Mouse (Mus musculus) yolk sac, embryonic 10.5 days (tissue): Measurements from ENCODE around the gene 1700016C15Rik.

Source experiments
- DNase-seq: peaks from one replicate; pipeline ENCODE4 v3.0.0-alpha.2; 2017; ENCODE audit warnings: low spot score

The 1700016C15Rik gene

GRCm38 (mm10) chr1:177717057-177717835, 12.4 kb upstream of the 1700016C15Rik start:
- no peak for DNase-seq

GRCm38 (mm10) chr1:177718340-177719028, 11.1 kb upstream of the 1700016C15Rik start:
- no peak for DNase-seq

GRCm38 (mm10) chr1:177719029-177719427, 10.6 kb upstream of the 1700016C15Rik start:
- DNase-seq: no peak

DNA sequence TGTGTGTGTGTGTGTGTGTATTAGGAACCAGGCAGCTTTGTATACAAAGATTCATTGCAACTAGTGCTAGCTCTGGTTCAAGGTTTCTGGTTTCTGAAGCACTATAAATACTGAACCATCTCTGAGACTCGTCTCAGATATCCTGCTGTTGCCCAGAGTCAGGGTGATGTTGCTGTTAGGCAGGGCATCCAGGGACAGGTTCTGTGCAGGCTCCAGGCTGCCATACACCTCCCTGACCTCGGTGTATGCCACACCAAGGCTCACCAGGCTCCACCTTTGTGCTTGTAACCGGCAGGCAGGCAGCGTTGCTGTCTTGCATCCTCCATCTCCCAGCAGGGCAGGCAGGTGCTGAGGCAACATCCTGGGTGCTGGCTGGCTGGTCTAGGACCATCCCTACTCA, 5.8 kb upstream of the 1700016C15Rik start:
- no peak for DNase-seq

- DNase-seq: no peak
Observed at GRCm38 (mm10) chr1:177726870-177727269, 2.7 kb upstream of the 1700016C15Rik start.

DNA sequence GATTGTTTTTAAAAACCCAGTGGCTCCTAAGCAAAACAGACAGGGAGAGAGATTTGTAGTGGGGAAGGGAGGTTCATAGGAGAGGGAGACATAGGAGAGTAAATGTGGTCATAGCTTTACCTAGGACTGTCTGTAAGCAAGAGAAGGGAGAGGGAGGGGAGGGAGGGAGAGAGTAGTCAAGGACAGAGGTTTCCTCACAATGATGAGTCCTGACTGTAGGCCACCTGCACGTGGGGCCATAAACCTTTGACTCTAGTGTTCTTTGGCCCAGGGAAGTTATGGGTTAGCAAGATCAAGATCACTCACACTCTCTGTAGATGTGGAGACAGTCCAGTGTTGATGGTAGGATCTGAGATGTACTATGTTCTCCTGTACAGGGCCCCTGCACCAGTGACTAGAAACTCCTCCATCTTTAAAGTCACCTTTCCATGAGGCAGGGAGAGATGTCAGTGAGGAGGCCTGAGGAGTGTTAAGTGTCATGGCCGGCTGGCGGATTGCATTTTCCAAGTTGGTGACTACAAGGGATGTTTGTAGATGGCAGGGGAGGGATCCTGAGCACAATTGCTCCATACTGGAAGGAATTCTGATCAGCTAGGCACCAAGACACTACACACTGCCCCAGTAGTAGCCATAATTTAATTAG, 1.6 kb upstream of the 1700016C15Rik start:
- no peak for DNase-seq

- DNase-seq: no peak
Observed at GRCm38 (mm10) chr1:177731973-177732372, 2.4 kb downstream of the 1700016C15Rik start.

GRCm38 (mm10) chr1:177737505-177738105, 8.0 kb downstream of the 1700016C15Rik start:
- DNase-seq: no peak

- no peak for DNase-seq
Observed at GRCm38 (mm10) chr1:177740707-177741106, 11.1 kb downstream of the 1700016C15Rik start.

DNA sequence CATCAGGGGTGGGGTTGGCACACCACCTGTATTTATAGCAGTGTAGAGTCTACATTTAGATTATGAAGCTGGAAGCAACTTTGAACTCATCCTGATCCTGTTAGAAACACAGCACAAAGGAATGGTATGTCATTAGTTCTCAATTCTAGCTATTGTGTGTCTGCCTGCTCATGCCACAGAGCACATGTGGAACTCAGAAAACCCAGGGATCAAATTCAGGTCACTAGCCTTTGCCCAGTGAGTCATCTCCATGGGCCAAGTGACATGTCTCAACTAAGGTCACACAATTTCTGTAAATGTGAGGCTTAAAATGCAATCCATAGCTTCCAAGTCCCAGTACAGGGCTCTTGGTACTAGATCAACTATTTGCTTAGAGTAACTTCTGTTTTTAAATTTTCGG, 12.5 kb downstream of the 1700016C15Rik start:
- DNase-seq: no peak

DNA sequence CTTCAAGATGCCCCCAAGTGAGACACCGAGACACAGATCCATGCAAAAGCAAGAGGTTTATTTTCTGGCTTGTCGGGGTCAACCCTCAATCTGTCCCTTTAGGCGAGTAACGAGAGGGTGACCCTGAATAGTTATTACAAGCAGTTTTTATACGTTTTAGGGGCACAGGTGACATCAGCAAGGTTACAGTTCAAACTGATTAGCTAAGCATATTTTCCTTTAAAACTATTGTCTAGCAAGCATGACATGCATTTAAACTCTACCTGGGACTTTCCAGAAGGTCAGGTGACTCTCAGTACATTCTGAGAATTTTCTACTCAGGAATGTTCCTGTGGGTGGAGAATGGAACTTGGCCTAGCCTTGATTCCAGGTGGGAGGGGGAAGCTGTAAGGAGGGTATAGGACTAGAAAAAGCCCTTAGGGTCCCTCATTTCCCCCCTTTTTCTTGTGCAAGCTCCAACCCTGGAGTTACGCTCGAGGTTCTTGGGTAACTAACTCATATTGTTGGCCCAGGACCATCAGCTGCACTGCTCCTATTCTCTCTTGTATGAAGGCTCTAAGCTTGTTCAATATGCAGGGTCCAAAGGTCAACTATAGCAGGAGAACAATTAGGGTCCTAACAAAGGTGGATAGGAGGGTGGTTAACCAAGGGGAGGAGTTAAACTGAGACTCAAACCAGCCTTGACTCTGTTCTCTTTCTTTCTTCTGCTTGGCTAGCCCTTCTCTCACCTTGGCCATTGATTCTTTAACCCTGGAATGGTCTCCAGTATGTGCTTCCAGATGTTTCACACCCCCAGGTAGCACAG, 15.1 kb downstream of the 1700016C15Rik start:
- DNase-seq: peak; percentile 6

DNA sequence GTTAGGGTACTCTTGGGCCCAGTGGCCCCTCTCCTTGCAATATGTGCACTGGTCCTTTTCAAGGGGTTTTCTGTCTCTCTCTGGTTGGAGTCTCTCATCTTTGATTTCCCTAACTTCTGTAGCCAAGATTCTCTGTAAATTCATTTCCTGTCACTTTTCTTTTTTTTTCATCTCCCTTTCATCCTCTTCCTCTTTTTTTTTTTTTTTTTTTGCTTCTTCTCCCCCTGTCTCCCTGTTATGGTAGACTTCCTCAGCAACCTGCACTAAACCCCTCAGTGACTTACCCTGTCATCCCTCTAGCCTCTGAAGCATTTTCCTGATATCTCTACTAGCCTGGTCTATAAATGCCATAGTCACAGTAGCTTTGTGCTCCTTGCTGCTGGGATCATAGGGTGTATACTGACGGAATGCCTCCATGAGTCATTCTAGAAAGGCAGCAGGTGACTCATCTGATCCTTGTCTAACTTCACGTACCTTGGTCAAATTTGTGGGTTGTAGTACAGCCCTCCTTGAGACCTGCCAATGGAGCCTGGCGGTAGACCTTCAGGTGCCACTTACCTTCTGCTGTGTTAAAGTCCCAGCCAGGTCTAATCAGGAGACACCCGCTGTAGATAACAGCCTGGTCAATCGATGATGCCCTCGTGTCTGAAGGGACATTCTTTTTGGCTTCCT, 18.4 kb downstream of the 1700016C15Rik start:
- DNase-seq: no peak

DNA sequence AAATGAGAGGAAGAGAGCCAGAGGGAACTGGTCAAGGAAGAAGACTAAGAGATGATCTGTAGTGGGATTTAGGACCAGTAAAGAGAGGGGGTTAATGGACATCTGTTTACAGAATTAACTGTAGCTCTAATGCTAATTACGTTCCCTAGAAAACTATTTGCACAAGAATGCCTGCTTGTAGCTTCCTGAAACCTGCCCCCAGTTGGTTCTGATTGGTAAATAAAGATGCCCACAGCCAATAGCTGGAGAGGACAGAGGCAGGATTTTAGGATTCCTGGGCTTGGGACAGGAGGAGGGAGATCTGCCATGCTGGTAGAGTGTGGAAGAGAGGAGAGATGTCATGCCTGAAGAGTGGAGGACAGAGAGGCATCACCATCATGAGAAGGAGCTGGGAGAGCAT, 23.9 kb downstream of the 1700016C15Rik start:
- no peak for DNase-seq

GRCm38 (mm10) chr1:177757249-177757648, 27.6 kb downstream of the 1700016C15Rik start:
- no peak for DNase-seq

DNA sequence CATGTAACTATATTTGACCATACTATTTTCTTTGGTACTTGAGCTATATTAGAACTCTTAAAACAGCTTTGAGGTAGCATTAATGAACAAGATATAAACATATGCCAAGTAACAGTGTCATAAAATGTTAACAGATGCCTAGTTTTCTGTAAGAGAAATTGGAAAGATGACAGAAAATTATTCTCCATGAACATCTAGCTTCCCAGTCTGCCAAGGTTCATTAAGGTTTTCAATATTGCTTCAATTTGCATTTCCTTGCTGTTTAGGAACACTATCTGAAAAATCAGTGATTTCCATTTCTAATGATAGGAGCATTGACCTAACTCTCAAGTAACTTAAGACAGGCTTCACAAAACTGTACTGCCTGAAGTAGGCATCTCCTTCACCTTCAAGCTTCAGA, 39.3 kb downstream of the 1700016C15Rik start:
- DNase-seq: no peak

GRCm38 (mm10) chr1:177777397-177777796, 47.8 kb downstream of the 1700016C15Rik start:
- no peak for DNase-seq

DNA sequence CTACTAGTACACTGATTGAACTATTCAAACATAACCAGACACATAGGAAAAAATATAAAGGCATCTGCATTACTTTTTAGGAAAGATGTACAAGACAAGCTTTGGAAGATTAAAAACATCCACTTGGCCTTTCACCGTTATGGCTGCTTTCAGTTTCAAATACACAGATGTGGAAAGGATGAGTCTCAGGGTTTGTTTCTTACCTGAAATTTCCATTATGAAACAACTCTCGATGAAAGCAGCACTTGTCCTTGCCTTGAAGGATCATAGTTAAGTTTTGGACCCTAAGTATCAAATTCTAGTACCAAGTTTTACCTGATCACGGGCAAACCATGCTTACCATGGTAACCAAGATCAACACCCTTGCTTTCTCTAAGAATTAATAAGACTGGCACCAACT, 63.2 kb downstream of the 1700016C15Rik start:
- no peak for DNase-seq

GRCm38 (mm10) chr1:177794866-177795265, 65.3 kb downstream of the 1700016C15Rik start:
- DNase-seq: peak; percentile 7

GRCm38 (mm10) chr1:177795421-177796192, 66.0 kb downstream of the 1700016C15Rik start:
- no peak for DNase-seq

DNA sequence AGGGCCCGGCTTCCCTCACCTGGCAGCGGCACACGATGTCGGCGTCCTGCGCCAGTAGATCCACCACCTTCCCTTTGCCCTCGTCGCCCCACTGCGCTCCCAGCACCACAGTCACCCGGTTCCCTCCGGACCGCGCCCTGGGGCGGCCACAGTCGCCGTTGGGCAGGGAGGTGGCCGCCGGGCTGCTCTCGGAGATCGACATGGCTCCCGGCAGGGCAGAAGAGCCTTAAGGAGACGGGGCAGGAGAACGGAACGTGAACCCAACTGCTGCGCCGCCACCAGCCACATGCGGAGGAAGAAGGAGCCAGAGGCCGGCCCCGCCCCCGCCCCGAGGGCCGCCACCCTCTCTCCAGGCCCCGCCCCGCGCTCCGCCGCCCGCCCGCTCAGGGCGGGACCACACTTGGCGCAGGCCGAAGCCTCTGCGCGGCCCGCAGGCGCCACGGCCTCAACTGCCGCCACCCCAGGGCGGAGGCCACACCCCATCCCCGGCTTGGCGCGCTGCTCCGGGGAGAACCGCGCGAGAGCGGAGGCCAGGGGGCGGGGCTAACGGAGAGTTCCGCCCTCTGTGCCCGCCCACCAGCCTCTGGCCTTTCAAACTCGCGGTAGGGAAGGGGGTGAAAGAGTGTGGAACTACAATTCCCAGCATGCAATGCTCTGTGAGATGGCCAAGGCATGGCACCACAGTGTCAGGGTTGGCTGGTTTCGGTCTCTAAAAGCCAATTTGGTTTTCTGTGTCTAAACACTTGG, 66.8 kb downstream of the 1700016C15Rik start, which contains the start of gene Adss:
Adss (minus strand) TSS at position 319 of the 747 bp plus-strand sequence.
- peak; percentile 98 for DNase-seq
